Mouse (Mus musculus): Measurements from ENCODE around the gene Fhit. TPM values are rescaled to one million over a fixed set of nuclear protein-coding genes. Genes with fewer than 3 reads are reported as not detected.
A peak's percentile ranks its signal among the peaks of the same experiment; 100 is the strongest.
"Not testable (repeated sequence)": the region's sequence is repeated elsewhere in the genome, so short reads cannot be mapped to it uniquely, and the experiment has no call there.

The Fhit gene
- total RNA-seq, 2 experiments from 2014 or later, result 3.2 to 5.8 TPM

GRCm38 (mm10) chr14:10020400-10021140 is 1141.3 kb downstream of the Fhit start:
- no peak for DNase-seq

DNA sequence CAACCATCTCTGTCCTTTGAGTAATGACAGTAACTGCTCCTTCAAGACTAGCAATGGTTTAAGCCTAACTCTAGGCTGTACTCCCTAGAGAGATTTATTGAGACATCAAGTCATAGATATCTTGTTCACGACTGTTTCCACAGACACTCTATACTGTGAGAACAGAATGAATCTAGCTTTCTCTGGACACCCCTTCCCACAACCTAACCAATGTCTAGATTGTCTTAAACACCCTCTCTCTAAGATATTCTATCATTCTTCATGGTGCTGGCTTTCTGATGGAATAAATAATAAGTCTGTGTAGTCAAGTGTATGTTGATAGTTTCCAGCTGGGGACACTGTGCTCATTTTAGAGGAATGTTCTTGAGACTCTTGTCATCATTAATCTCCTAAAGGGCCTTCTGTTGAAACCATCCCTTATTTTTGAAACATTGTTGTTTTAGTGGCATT is 1148.0 kb downstream of the Fhit start:
- intact Hi-C loops (cut with DNase I), result no loop called here
- DNase-seq, result no peak

More at GRCm38 (mm10) chr14:10020400-10021140, 1141.3 kb downstream of the Fhit start:
- intact Hi-C loops (cut with DNase I), result no loop called here

DNA sequence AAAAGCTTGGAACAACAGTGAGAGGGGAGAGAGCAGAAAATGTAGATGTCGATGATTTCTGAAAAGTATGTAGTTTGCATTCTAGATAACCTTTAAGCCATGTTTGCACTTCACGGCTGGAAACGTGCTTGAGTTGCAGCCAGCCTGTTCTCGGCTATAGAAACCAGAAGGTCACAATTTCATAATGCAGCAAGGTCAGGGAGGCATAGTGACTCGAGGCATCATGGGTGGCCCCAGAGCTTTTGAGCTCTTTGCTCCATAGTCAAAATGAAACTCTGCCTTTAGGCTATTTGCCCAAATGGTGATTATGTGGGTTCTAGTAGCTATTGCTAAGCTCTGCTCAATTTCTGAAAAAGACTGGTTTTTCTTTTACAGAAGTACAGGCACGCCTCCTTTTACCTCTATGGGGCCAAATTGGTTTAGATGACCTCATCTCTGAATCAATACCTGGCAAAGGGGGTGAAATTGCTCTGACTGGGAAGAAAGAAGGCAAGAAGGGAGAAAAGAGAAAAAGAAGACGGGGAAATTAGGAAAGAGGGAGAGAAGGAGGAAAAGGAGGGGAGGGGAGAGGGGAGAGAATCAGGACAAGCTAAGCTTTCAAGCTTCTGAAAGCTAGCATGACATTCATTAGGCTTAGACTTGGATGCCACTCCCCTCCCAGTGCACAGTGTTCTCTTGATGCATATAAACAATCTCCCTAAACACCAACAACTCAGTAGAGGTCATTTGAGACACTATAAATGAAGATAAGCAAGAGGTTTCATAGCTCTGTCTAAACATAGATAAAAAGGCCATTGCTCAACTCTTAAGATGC is 1148.6 kb downstream of the Fhit start:
- DNase-seq, result no peak
- intact Hi-C loops (cut with DNase I), result no loop called here

- intact Hi-C loops (cut with DNase I), result no loop called here
- DNase-seq, result no peak
Observed at GRCm38 (mm10) chr14:10006278-10006677, 1155.6 kb downstream of the Fhit start.

- intact Hi-C loops (cut with DNase I), result no loop called here
- no peak for DNase-seq
Observed at GRCm38 (mm10) chr14:10003847-10004246, 1158.0 kb downstream of the Fhit start.

DNA sequence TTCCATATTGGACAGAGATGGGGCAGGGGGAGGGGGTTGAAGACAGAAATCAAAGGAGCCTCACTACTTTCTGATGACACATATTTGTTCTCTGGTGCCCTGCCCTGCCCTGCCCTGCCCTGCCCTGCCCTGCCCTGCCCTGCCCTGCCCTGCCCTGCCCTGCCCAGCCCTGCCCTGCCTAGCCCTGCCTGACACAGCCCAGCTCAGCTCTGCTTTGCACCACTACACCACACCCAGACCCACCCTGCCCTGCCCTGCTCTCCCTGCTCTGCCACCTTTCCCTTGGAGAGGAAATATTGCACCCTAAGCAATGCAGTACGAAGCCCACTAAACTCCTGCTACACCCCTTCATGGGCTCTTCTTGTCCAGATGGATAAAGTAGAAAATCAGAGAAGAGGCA is 1171.2 kb downstream of the Fhit start:
- intact Hi-C loops (cut with DNase I), result no loop called here
- no peak for DNase-seq

DNA sequence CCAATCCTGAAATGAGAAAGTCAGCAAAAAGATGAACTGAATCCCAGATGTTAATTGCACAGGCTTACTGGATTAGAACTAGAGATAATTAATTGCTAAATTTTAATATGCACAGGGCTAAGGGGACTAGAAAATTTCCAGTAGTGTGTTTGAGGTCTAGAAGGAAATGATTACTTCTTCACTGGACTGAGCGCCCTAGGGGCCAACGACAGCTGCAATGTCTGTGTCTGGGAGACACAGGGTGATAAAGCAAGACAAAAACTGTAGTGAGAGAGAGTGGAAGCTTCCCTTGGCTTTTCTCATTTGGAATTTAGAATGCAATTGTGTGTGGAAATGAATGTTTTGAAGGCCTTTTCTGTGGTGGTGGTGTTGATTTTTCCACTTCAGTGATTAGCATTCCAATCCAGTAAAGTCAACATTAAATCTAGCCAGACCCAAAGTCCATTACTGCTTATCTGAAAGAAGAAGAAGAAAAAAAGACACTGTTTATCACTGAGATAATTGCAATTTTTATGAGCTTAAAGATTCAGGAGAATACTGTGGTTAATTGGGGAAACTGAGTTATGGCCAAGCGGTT is 1184.8 kb downstream of the Fhit start:
- intact Hi-C loops (cut with DNase I), result no loop called here
- no peak for DNase-seq

DNA sequence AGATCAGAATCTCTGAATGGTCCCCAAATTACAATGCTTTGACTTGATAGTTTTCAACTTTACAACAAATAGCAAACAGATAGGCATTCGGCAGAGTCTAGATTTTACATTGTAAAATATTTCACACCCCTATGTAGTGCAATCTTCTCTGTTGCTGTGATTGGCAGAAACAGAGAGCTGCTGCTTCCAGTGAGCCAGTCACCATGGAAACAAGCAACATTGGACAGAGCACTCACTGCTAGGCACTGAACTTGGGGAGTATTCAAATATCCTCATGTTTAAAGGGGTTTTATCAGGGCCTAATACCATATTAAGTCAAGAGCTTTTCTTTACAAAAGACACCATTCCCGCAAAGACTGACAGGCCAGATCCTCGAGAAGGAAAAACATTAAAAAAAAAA is 1187.4 kb downstream of the Fhit start:
- no peak for DNase-seq

DNA sequence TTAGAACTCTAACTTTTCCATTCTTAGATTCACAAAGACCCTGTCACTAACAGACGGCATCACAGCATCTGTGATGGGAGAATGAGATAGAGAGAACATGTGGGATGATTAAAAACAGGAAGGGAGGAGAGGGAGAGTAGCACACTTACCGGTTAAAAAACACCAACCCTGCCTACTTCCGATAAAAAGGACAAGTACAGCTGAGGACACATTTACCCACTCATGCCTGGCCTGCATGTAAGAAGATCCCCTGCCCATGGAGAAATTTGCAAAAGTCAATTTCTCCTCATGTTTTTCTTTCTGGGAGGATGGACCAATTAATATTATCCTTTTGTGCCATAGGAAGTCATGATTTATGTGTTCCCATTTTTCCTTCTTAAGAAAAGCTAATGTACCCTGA is 1198.0 kb downstream of the Fhit start:
- intact Hi-C loops (cut with DNase I), result no loop called here
- DNase-seq, result no peak

More for the DNA sequence above, 1187.4 kb downstream of the Fhit start:
- intact Hi-C loops (cut with DNase I), result no loop called here

GRCm38 (mm10) chr14:9960396-9960795 is 1201.4 kb downstream of the Fhit start:
- DNase-seq, result no peak
- intact Hi-C loops (cut with DNase I), result no loop called here

DNA sequence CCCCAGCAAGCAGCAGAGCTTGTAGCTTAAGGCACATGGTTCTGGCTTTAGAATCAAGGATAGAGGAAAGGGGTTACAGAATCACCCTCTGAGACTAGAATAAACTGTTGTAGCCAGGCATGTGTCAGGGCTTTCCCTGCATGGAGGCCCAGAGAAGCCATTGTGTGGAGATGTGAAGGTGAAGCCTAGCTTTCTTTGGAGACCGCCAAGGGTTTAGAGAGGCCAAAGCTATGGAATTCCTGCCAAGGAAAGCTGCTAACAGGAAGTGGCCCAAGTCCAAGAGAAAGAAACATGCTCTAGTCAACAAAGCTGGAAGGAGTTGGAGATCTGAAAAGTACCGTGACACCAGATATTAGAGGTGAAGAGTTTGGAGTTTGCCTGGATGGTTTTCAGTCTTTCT is 1262.3 kb downstream of the Fhit start:
- DNase-seq, result no peak
- intact Hi-C loops (cut with DNase I), result no loop called here

DNA sequence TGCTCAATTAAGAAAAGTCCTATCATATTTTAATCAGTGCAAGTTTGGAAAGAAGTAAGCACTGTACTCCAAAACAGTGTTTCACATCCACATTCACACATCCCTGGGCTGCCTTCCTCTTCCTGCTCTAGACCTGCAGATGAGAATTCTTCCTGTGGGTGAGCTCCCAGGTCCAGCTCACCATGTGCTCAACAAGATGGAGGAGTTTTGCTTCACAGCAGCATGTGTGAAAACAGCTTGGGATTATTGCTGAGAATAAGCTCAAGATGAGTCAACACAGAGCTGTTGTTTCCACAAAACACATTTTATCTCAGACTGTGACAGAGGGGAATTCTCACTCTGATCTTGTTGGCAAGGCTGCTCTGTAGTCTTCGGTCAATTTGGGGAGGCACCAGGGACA is 1265.3 kb downstream of the Fhit start:
- no peak for DNase-seq
- intact Hi-C loops (cut with DNase I), result no loop called here

- no peak for DNase-seq
- intact Hi-C loops (cut with DNase I), result no loop called here
Observed at GRCm38 (mm10) chr14:9852041-9852440, 1309.8 kb downstream of the Fhit start.

- DNase-seq, result no peak
- intact Hi-C loops (cut with DNase I), result no loop called here
Observed at GRCm38 (mm10) chr14:9832290-9832689, 1329.5 kb downstream of the Fhit start.

GRCm38 (mm10) chr14:9828699-9829240 is 1333.1 kb downstream of the Fhit start:
- DNase-seq; intact Hi-C loops (cut with DNase I): not testable (repeated sequence)

DNA sequence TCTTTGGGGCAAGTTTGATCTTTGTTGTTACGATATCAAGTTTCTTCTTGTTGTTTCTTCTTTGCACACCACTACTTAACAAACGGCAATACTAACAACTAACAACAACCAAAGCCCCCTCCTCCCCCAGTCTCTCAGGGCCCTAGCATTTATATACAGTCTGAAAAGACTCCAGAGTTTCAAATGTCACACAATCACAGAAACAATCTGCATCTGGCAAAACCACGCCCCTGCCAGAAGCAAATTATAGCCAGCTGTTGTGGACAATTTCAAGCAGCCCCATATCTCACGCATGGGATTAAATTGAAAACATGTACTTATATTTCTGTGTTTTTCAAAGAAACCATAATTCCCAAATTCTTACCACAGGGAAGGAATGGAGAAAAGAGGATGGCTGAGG is 1345.9 kb downstream of the Fhit start:
- no peak for DNase-seq
- intact Hi-C loops (cut with DNase I), result no loop called here

GRCm38 (mm10) chr14:9811847-9812321 is 1350.0 kb downstream of the Fhit start:
- intact Hi-C loops (cut with DNase I), result no loop called here
- DNase-seq, result peak; percentile 31

- peak; percentile 4 for DNase-seq
- intact Hi-C loops (cut with DNase I), result no loop called here
Observed at GRCm38 (mm10) chr14:9811177-9811846, 1350.5 kb downstream of the Fhit start.

DNA sequence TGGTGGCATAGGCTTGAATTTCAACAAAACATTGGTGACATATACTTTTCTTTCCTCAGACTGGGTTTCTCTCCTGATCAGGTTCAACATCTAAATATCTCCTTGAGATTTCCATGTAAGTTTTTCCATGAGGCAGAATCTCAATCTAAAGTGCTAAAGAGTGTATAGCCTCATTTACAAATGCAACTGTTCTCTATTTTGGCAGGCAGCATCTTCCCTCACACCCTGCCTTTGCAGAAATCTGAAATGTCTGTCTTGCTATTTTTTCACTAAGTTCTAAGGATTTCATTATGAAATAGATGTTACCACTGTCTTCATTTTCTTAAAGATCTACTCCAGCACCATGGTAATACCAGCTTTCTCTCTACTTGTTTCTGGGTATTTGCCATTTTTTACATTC is 1368.4 kb downstream of the Fhit start:
- no peak for DNase-seq
- intact Hi-C loops (cut with DNase I), result no loop called here

DNA sequence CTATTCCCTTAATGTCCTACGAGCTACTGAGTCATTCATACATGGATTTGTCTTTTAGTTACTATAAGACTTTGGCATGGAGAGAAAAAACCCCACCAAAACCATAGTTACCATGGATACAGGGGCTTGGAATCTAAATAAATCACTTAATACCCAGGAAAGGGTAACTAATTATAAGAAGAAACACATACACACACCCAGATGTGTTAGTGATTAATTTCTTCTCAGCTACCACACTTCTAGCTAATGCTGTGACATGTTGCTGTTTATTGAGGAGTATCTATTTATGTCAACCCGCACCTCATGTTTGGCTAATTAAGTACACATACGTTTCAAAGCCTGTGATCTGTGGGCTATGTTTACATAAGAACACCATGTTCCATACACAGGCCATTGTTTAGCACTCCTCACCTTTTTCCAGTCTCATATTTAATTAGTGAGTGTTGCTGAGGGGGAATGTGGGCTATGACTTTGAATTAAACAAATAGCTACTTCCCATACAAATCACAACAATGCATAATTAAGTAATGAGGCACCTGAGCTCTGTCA is 1373.4 kb downstream of the Fhit start:
- DNase-seq, result no peak
- intact Hi-C loops (cut with DNase I), result no loop called here

Measured in left cerebral cortex, postnatal 4 days (tissue).